8 mouse cellular contexts compared by ENCODE assay signal in the genomic region with DNA sequence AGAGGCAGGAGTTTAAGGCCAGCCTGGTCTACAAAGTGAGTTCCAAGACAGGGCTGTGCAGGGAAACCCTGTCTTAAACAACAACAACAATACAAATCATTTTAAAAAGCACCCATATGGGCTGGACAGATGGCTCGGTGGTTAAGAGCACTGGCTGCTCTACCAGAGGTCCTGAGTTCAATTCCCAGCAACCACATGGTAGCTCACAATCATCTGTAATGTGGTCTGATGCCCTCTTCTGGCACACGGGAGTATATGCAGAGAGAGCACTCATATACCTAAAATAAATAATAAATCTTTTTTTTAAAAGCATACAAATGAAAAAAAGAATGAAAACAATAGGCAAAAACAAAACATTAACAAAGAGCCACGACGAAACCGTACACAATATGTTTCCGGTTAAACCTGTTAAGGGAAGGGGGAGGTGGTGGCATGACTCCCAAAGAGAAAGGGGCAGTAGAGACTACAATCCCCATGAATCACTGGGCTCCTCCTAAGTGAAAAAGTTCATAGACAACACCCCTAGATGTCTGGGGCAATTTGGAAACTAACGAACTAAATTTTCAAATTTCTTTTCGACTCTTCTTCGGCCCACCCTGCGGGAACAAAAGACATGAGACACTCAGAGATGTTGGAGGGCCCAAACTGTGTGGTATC. TPM values are rescaled to one million over a fixed set of nuclear protein-coding genes. Genes with fewer than 3 reads are reported as not detected.
DNase-seq lines count a peak whose midpoint lies in the region; ATAC-seq and TF ChIP-seq lines count a peak whose summit lies in the region.

No protein-coding gene starts in this region.

- no peaks in the 10 kb centered on the region for H3K9me3 ChIP-seq in forebrain, embryonic 16.5 days (ENCODE audit: control insufficient read depth, low read length)
- H3K9me3 ChIP-seq in liver, embryonic 16.5 days (replicated peaks; ENCODE audit: control insufficient read depth, low read length), result no peaks in the 10 kb centered on the region

- TF ChIP-seq POLR2A in brain, embryonic 14.5 days (IDR thresholded peaks at IDR 0.05; ENCODE audit: borderline replicate concordance, extremely low read depth, insufficient read depth, insufficient read length, poor library complexity, severe bottlenecking), result no peak
- no peak for TF ChIP-seq POLR2A in small intestine, adult 2 months (IDR thresholded peaks at IDR 0.05; ENCODE audit: low read depth, low read length)

- H3K36me3 ChIP-seq in forebrain, embryonic 16.5 days (ENCODE audit: control insufficient read depth, insufficient read depth), result peaks cover 11% of the 10 kb centered on the region; the same call in 1 of the 2 replicates
- H3K36me3 ChIP-seq in liver, embryonic 16.5 days (ENCODE audit: control insufficient read depth, insufficient read depth), result peaks cover 14% of the 10 kb centered on the region
- H3K36me3 ChIP-seq in small intestine, adult 2 months (ENCODE audit: control insufficient read depth, insufficient read depth, low read length), result peaks cover 14% of the 10 kb centered on the region

- DNase-seq in layer of hippocampus, adult 9-10 months (ENCODE audit: low spot score), result peak; percentile 81
- no peak for DNase-seq in layer of hippocampus, postnatal 10 days (ENCODE audit: low spot score in 2 of 2)
- DNase-seq in brain, embryonic 14.5 days (ENCODE audit: low read depth), result peak; percentile 92
- DNase-seq in urinary bladder, adult 2 months (ENCODE audit: low spot score), result no peak
- DNase-seq in B cell, adult 2 months, result no peak

- H3K4me1 ChIP-seq in forebrain, embryonic 16.5 days (replicated peaks; ENCODE audit: control insufficient read depth, insufficient read depth, low read length), result peaks cover 16% of the 10 kb centered on the region
- peaks cover 17% of the 10 kb centered on the region for H3K4me1 ChIP-seq in liver, embryonic 16.5 days (ENCODE audit: control insufficient read depth, low read depth, low read length)
- peaks cover 4% of the 10 kb centered on the region for H3K4me1 ChIP-seq in small intestine, adult 2 months (ENCODE audit: control insufficient read depth, insufficient read depth, insufficient read length, low read length)

- peak overlapping the region; percentile 48 for H3K4me2 ChIP-seq in forebrain, embryonic 16.5 days (ENCODE audit: low read length)
- peak overlapping the region; percentile 77 for H3K4me2 ChIP-seq in liver, embryonic 16.5 days (ENCODE audit: low read depth, low read length)

- 3% methylated on average over 10 of the region's 10 CpGs for WGBS in forebrain, embryonic 16.5 days
- WGBS in liver, embryonic 16.5 days (ENCODE audit: insufficient replicate concordance), result under 1% methylated on average over 10 of the region's 10 CpGs
- WGBS in small intestine, adult 2 months, result under 1% methylated on average over 10 of the region's 10 CpGs

- peak overlapping the region; percentile 75 for H3K4me3 ChIP-seq in forebrain, embryonic 16.5 days (replicated peaks; ENCODE audit: low read length)
- peak overlapping the region; percentile 83 for H3K4me3 ChIP-seq in liver, embryonic 16.5 days (ENCODE audit: low read depth, low read length)
- H3K4me3 ChIP-seq in small intestine, adult 2 months (ENCODE audit: low read depth, low read length), result peak overlapping the region; percentile 68

- peak; percentile 70 for ATAC-seq in forebrain, embryonic 16.5 days
- ATAC-seq in liver, embryonic 16.5 days (ENCODE audit: low read depth), result peak; percentile 38

- peak overlapping the region; percentile 74 for H3K9ac ChIP-seq in forebrain, embryonic 16.5 days (replicated peaks; ENCODE audit: low read depth, low read length)
- H3K9ac ChIP-seq in liver, embryonic 16.5 days (ENCODE audit: low read depth, low read length), result peak overlapping the region; percentile 85

- no peaks in the 10 kb centered on the region for H3K27me3 ChIP-seq in forebrain, embryonic 16.5 days (replicated peaks; ENCODE audit: control insufficient read depth, insufficient read depth, low read length)
- no peaks in the 10 kb centered on the region for H3K27me3 ChIP-seq in liver, embryonic 16.5 days (ENCODE audit: control insufficient read depth, insufficient read depth, low read depth, low read length)
- no peaks in the 10 kb centered on the region for H3K27me3 ChIP-seq in small intestine, adult 2 months (ENCODE audit: control insufficient read depth, insufficient read depth, low read length)

- peak overlapping the region; percentile 99 for H3K27ac ChIP-seq in forebrain, embryonic 16.5 days (ENCODE audit: low read length)
- H3K27ac ChIP-seq in liver, embryonic 16.5 days (ENCODE audit: low read length), result peak overlapping the region; percentile 97
- peak overlapping the region; percentile 91 for H3K27ac ChIP-seq in small intestine, adult 2 months (ENCODE audit: insufficient read depth, low read depth, low read length)

- TF ChIP-seq CTCF in brain, embryonic 14.5 days (IDR thresholded peaks at IDR 0.05; ENCODE audit: borderline replicate concordance, extremely low read depth, insufficient read depth, insufficient read length), result peak; percentile 28; the same call in 1 of the 2 replicates
- TF ChIP-seq CTCF in small intestine, adult 2 months (IDR thresholded peaks at IDR 0.05; ENCODE audit: extremely low read depth, insufficient read length, insufficient replicate concordance, low read depth, low read length), result peak; percentile 41; the same call in 1 of the 2 replicates

RNA-seq across cellular contexts. Expression of a gene that starts 0.4 kb away (rescaled TPM):
- 1 to 10 TPM; 5.3 to 5.6 TPM for total RNA-seq in layer of hippocampus, postnatal 10 days (2021)
- 8.4 and 8.7 TPM in 2 replicates for polyA plus RNA-seq in brain, embryonic 14.5 days (2012; rRNA removed)
- polyA plus RNA-seq in forebrain, embryonic 16.5 days (2015; fragmentation: Nextera tagmentation; extraction: Ambion mirVana), result 9.3 and 11.1 TPM in 2 replicates
- 5.3 and 6.9 TPM in 2 replicates for polyA plus RNA-seq in liver, embryonic 16.5 days (2015; fragmentation: Nextera tagmentation; extraction: Ambion mirVana)
- 47.7 and 52.8 TPM in 2 replicates for polyA plus RNA-seq in small intestine, adult 2 months (2012; rRNA removed)
- 342 and 444 TPM in 2 replicates for polyA plus RNA-seq in urinary bladder, adult 2 months (2012; rRNA removed)

RNA-seq across cellular contexts. Expression of a gene that starts 0.5 kb away (rescaled TPM):
- total RNA-seq in layer of hippocampus, postnatal 10 days (2021), result 1 to 10 TPM; 3.4 to 4.4 TPM
- 24.1 and 27.9 TPM in 2 replicates for polyA plus RNA-seq in brain, embryonic 14.5 days (2012; rRNA removed)
- 8.8 and 13.5 TPM in 2 replicates for polyA plus RNA-seq in forebrain, embryonic 16.5 days (2015; fragmentation: Nextera tagmentation; extraction: Ambion mirVana)
- polyA plus RNA-seq in liver, embryonic 16.5 days (2015; fragmentation: Nextera tagmentation; extraction: Ambion mirVana), result 2.7 and 3.0 TPM in 2 replicates
- 3.9 and 5.4 TPM in 2 replicates for polyA plus RNA-seq in small intestine, adult 2 months (2012; rRNA removed)
- 11.0 and 12.0 TPM in 2 replicates for polyA plus RNA-seq in urinary bladder, adult 2 months (2012; rRNA removed)

RNA-seq across cellular contexts. Expression of a gene that starts 8.1 kb away (rescaled TPM):
- 10 to 100 TPM; 28.2 to 36.6 TPM for total RNA-seq in layer of hippocampus, postnatal 10 days (2021)
- 45.1 and 53.9 TPM in 2 replicates for polyA plus RNA-seq in brain, embryonic 14.5 days (2012; rRNA removed)
- 52.9 and 55.1 TPM in 2 replicates for polyA plus RNA-seq in forebrain, embryonic 16.5 days (2015; fragmentation: Nextera tagmentation; extraction: Ambion mirVana)
- polyA plus RNA-seq in liver, embryonic 16.5 days (2015; fragmentation: Nextera tagmentation; extraction: Ambion mirVana), result 22.7 and 23.7 TPM in 2 replicates
- 23.7 and 37.9 TPM in 2 replicates for polyA plus RNA-seq in small intestine, adult 2 months (2012; rRNA removed)
- 33.8 and 36.5 TPM in 2 replicates for polyA plus RNA-seq in urinary bladder, adult 2 months (2012; rRNA removed)

RNA-seq across cellular contexts. Expression of a gene that starts 11.5 kb away (rescaled TPM):
- total RNA-seq in layer of hippocampus, postnatal 10 days (2021), result 10 to 100 TPM; 49.4 to 52.5 TPM
- 69.3 and 95.4 TPM in 2 replicates for polyA plus RNA-seq in brain, embryonic 14.5 days (2012; rRNA removed)
- polyA plus RNA-seq in forebrain, embryonic 16.5 days (2015; fragmentation: Nextera tagmentation; extraction: Ambion mirVana), result 107 and 111 TPM in 2 replicates
- polyA plus RNA-seq in liver, embryonic 16.5 days (2015; fragmentation: Nextera tagmentation; extraction: Ambion mirVana), result 31.5 and 32.6 TPM in 2 replicates
- 26.6 and 46.5 TPM in 2 replicates for polyA plus RNA-seq in small intestine, adult 2 months (2012; rRNA removed)
- 69.1 and 74.1 TPM in 2 replicates for polyA plus RNA-seq in urinary bladder, adult 2 months (2012; rRNA removed)

RNA-seq across cellular contexts. Expression of a gene that starts 11.6 kb away (rescaled TPM):
- total RNA-seq in layer of hippocampus, postnatal 10 days (2021), result 1 to 10 TPM; 4.8 to 5.8 TPM
- polyA plus RNA-seq in brain, embryonic 14.5 days (2012; rRNA removed), result 4.9 and 8.7 TPM in 2 replicates
- polyA plus RNA-seq in forebrain, embryonic 16.5 days (2015; fragmentation: Nextera tagmentation; extraction: Ambion mirVana), result 23.5 and 28.5 TPM in 2 replicates
- 3.8 and 4.1 TPM in 2 replicates for polyA plus RNA-seq in liver, embryonic 16.5 days (2015; fragmentation: Nextera tagmentation; extraction: Ambion mirVana)
- 1.2 and 1.6 TPM in 2 replicates for polyA plus RNA-seq in small intestine, adult 2 months (2012; rRNA removed)
- polyA plus RNA-seq in urinary bladder, adult 2 months (2012; rRNA removed), result 2.8 and 5.1 TPM in 2 replicates

Comparison
In these comparisons a context has a peak if more than half of its experiments do, and no peak if none do; other contexts are left out.
1. DNase-seq: peak in layer of hippocampus, adult 9-10 months (single experiment) and brain, embryonic 14.5 days (single experiment); none in layer of hippocampus, postnatal 10 days (0 of 2), urinary bladder, adult 2 months (single experiment) and B cell, adult 2 months (0 of 2).
2. Peak in every context shown above with its lines, with median percentiles within 50 percentile points of each other: H3K27ac ChIP-seq and H3K4me3 ChIP-seq.